Mouse (Mus musculus): ENCODE results near the gene Irs1.

DNA sequence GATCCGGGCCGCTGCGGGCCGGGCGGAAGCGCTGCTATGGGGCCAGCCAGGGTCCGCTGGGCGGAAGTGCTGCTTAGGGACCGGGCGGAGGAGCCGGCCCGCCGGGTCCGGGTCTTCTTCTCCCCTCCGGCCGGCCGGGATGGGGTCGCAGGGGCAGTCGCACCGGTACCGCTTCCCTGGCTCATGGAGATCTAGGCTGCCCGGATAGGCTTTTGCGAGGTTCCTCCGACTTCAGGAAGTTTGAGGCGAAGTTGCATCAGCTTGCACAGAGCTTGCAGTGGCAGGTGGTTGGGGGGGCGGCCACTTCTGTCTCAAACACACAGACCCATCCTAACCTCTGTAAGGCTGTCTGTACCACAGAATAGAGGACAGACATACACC, 25.5 kb upstream of the Irs1 start:
- TF ChIP-seq CTCF (IDR thresholded peaks at IDR 0.05 in 2 of 3, conservative IDR thresholded peaks at IDR 0.05 in 1 of 3; ENCODE audit: control insufficient read depth in 1 of 3, insufficient read depth in 1 of 3, low read depth in 2 of 3, low read length in 3 of 3, poor library complexity in 1 of 3, severe bottlenecking in 1 of 3) (no peak), POLR2A (IDR thresholded peaks at IDR 0.05; ENCODE audit: control insufficient read depth in 1 of 2, insufficient read depth in 1 of 2, low read depth in 1 of 2, low read length in 2 of 2, poor library complexity in 1 of 2) (no peak), EP300 (IDR thresholded peaks at IDR 0.05; ENCODE audit: low read depth in 1 of 2, low read length in 2 of 2) (no peak), CHD2 (IDR thresholded peaks at IDR 0.05; ENCODE audit: low read length) (no peak), RCOR1 (IDR thresholded peaks at IDR 0.05; ENCODE audit: low read depth, low read length) (no peak), MAFK (IDR thresholded peaks at IDR 0.05; ENCODE audit: borderline replicate concordance, low read depth, low read length) (no peak), GABPA (IDR thresholded peaks at IDR 0.05; ENCODE audit: low read depth, low read length) (no peak), MYB (IDR thresholded peaks at IDR 0.05; ENCODE audit: low read depth, low read length) (no peak), ZC3H11A (IDR thresholded peaks at IDR 0.05; ENCODE audit: low read depth, low read length) (no peak), ZMIZ1 (IDR thresholded peaks at IDR 0.05; ENCODE audit: low read depth, low read length) (no peak)

All from MEL (cell line).